Mouse (Mus musculus) neural tube, postnatal 0 days (tissue): ENCODE results near the gene 3110040M04Rik. TPM values are rescaled to one million over a fixed set of nuclear protein-coding genes. Genes with fewer than 3 reads are reported as not detected.

Experiments used
- polyA plus RNA-seq: library from polyadenylated mRNA; unstranded; fragments of >200 nt; fragmentation: Nextera tagmentation; extraction: Ambion mirVana; gene quantifications from 2 replicates; pipeline ENCODE4 v1.2.1, GENCODE M21; 2015

3110040M04Rik gene
- not detected in 2 replicates for polyA plus RNA-seq

DNA sequence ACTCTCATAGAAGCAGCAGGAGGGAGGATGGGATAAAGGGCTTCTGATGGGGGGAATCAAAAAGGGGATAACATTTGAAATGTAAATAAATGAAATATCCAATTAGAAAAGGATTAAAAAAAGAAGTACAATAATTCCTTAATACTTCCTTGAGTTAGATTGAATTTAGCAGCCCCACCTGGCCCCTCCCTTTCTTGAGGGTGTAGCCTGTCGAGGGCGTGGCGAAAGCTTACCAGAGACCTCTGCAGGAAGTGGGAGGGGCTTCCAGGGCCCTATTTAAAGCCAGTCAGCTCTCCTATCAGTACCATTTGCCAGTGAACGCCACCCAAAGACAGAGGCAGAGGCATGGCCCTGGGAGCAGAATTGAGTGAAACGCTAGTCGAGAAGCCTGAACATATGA lies at the start of gene 3110040M04Rik:
Gene 3110040M04Rik, plus strand, starts transcription at position 304 of the 400 bp plus-strand sequence.

DNA sequence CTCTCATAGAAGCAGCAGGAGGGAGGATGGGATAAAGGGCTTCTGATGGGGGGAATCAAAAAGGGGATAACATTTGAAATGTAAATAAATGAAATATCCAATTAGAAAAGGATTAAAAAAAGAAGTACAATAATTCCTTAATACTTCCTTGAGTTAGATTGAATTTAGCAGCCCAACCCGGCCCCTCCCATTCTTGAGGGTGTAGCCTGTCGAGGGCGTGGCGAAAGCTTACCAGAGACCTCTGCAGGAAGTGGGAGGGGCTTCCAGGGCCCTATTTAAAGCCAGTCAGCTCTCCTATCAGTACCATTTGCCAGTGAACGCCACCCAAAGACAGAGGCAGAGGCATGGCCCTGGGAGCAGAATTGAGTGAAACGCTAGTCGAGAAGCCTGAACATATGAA lies 21.7 kb upstream of the 3110040M04Rik start, which contains the start of gene Gm47985:
Gene Gm47985, plus strand, starts transcription at position 272 of the 400 bp plus-strand sequence.

DNA sequence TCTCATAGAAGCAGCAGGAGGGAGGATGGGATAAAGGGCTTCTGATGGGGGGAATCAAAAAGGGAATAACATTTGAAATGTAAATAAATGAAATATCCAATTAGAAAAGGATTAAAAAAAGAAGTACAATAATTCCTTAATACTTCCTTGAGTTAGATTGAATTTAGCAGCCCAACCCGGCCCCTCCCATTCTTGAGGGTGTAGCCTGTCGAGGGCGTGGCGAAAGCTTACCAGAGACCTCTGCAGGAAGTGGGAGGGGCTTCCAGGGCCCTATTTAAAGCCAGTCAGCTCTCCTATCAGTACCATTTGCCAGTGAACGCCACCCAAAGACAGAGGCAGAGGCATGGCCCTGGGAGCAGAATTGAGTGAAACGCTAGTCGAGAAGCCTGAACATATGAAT lies 11.8 kb upstream of the 3110040M04Rik start, which contains the start of gene Gm8947:
Gene Gm8947, plus strand, starts transcription at position 302 of the 400 bp plus-strand sequence.

GRCm38 (mm10) chr1:151198120-151198519 lies 5.8 kb upstream of the 3110040M04Rik start, which contains the start of gene Gm47995:
Gene Gm47995 (plus strand): TSS chr1:151198448.

GRCm38 (mm10) chr1:151209824-151210355 lies 6.0 kb downstream of the 3110040M04Rik start, which contains the start of gene Gm47996:
Gene Gm47996 (plus strand): TSS chr1:151210131.

Other genes with a start within 250 kb of the 3110040M04Rik start
- 2.5 and 2.7 TPM in 2 replicates for gene Hmcn1, start 210.7 kb upstream of the 3110040M04Rik start, polyA plus RNA-seq
- gene Gm47985, start 21.6 kb upstream of the 3110040M04Rik start, polyA plus RNA-seq, result not detected in 2 replicates
- gene Gm8947, start 11.7 kb upstream of the 3110040M04Rik start, polyA plus RNA-seq, result 0.10 TPM in 1 of 2 replicates, not detected in the other
- 0.25 and 0.31 TPM in 2 replicates for gene Gm47995, start 5.7 kb upstream of the 3110040M04Rik start, polyA plus RNA-seq
- gene Gm47996, start 6.0 kb downstream of the 3110040M04Rik start, polyA plus RNA-seq, result 0.28 TPM in 1 of 2 replicates, not detected in the other
- gene Ivns1abp, start 140.4 kb downstream of the 3110040M04Rik start, polyA plus RNA-seq, result 111 and 115 TPM in 2 replicates
- gene Swt1, start 224.3 kb downstream of the 3110040M04Rik start, polyA plus RNA-seq, result 12.1 and 15.9 TPM in 2 replicates
- gene Trmt1l, start 224.4 kb downstream of the 3110040M04Rik start, polyA plus RNA-seq, result 28.1 and 28.4 TPM in 2 replicates